9 mouse cellular contexts compared by ENCODE assay signal in genomic region chr2:4562826-4563225, GRCm38 (mm10).
DNase-seq lines count a peak whose midpoint lies in the region; ATAC-seq and TF ChIP-seq lines count a peak whose summit lies in the region.
"Had no signal": no experiment of that assay in that cellular context is flagged by ENCODE, and none has a peak within 500 bp of the region (broad histone marks: within the 10 kb centered on the region; RNA-seq: fewer than 3 reads in every experiment).

No protein-coding gene starts in this region.

- peaks cover 56% of the 10 kb centered on the region for H3K4me1 ChIP-seq in hindbrain, embryonic 10.5 days (replicated peaks)
- H3K4me1 ChIP-seq in hindbrain, postnatal 0 days (ENCODE audit: insufficient read depth, low read length) = peaks cover 21% of the 10 kb centered on the region
- H3K4me1 ChIP-seq in hindbrain, embryonic 13.5 days (replicated peaks) = peaks cover 48% of the 10 kb centered on the region
- peaks cover 53% of the 10 kb centered on the region for H3K4me1 ChIP-seq in midbrain, embryonic 12.5 days

- DNase-seq in hindbrain, embryonic 10.5 days (ENCODE audit: low spot score) = no peak
- no peak for DNase-seq in hindbrain, postnatal 0 days (ENCODE audit: low spot score)
- peak; percentile 34 for DNase-seq in c-Kit-positive CD71-positive TER-119-positive erythroid progenitor cells, embryonic 14.5 days (ENCODE audit: low spot score)
- DNase-seq in cerebellum, adult 9-11 months = no peak
- no peak for DNase-seq in MN1 (ENCODE audit: low spot score)
- no peak for DNase-seq in spleen, postnatal 36 days (ENCODE audit: low spot score in 2 of 2)
- DNase-seq: cerebellum, adult 11 months had no signal

- 67% methylated on average over 5 of the region's 5 CpGs for WGBS in hindbrain, embryonic 10.5 days
- 64% methylated on average over 5 of the region's 5 CpGs for WGBS in hindbrain, postnatal 0 days
- 67% methylated on average over 5 of the region's 5 CpGs for WGBS in hindbrain, embryonic 13.5 days
- 64% methylated on average over 5 of the region's 5 CpGs for WGBS in midbrain, embryonic 12.5 days

- no peak for ATAC-seq in hindbrain, postnatal 0 days
- no peak for ATAC-seq in hindbrain, embryonic 13.5 days (ENCODE audit: low FRiP score)
- no peak for ATAC-seq in midbrain, embryonic 12.5 days (ENCODE audit: low FRiP score, low read depth)

- H3K4me2 ChIP-seq in hindbrain, postnatal 0 days (ENCODE audit: low read depth, low read length) = no peak overlapping the region
- peak overlapping the region; percentile 70 for H3K4me2 ChIP-seq in hindbrain, embryonic 13.5 days
- H3K4me2 ChIP-seq in midbrain, embryonic 12.5 days (replicated peaks) = peak overlapping the region; percentile 59

- H3K9me3 ChIP-seq in hindbrain, embryonic 10.5 days = no peaks in the 10 kb centered on the region
- H3K9me3 ChIP-seq in hindbrain, postnatal 0 days (ENCODE audit: low read length) = no peaks in the 10 kb centered on the region
- no peaks in the 10 kb centered on the region for H3K9me3 ChIP-seq in hindbrain, embryonic 13.5 days
- no peaks in the 10 kb centered on the region for H3K9me3 ChIP-seq in midbrain, embryonic 12.5 days

- no peak overlapping the region for H3K9ac ChIP-seq in hindbrain, postnatal 0 days (replicated peaks; ENCODE audit: low read length)
- H3K9ac ChIP-seq in hindbrain, embryonic 13.5 days = no peak overlapping the region
- 0 out of 2 replicates have a peak overlapping the region, but pooled peaks have one; percentile 11 for H3K9ac ChIP-seq in midbrain, embryonic 12.5 days (replicated peaks)

- peaks cover 68% of the 10 kb centered on the region for H3K36me3 ChIP-seq in hindbrain, embryonic 10.5 days
- H3K36me3 ChIP-seq in hindbrain, postnatal 0 days (ENCODE audit: insufficient read depth, low read length) = peaks cover 12% of the 10 kb centered on the region; the same call in 1 of the 2 replicates
- H3K36me3 ChIP-seq in hindbrain, embryonic 13.5 days = peaks cover 28% of the 10 kb centered on the region
- H3K36me3 ChIP-seq in midbrain, embryonic 12.5 days = peaks cover 29% of the 10 kb centered on the region

- TF ChIP-seq CTCF in hindbrain, postnatal 0 days (IDR thresholded peaks at IDR 0.05; ENCODE audit: low read depth) = no peak

- H3K27me3 ChIP-seq in hindbrain, embryonic 10.5 days (ENCODE audit: insufficient read depth, poor library complexity, severe bottlenecking) = no peaks in the 10 kb centered on the region
- no peaks in the 10 kb centered on the region for H3K27me3 ChIP-seq in hindbrain, postnatal 0 days (ENCODE audit: insufficient read depth, low read length)
- no peaks in the 10 kb centered on the region for H3K27me3 ChIP-seq in hindbrain, embryonic 13.5 days
- no peaks in the 10 kb centered on the region for H3K27me3 ChIP-seq in midbrain, embryonic 12.5 days

- peak overlapping the region; percentile 46 for H3K27ac ChIP-seq in hindbrain, embryonic 10.5 days
- no peak overlapping the region for H3K27ac ChIP-seq in hindbrain, postnatal 0 days
- no peak overlapping the region for H3K27ac ChIP-seq in hindbrain, embryonic 13.5 days
- H3K27ac ChIP-seq in midbrain, embryonic 12.5 days (replicated peaks) = peak overlapping the region; percentile 15; the same call in 1 of the 2 replicates

- H3K4me3 ChIP-seq in hindbrain, embryonic 10.5 days = peak overlapping the region; percentile 56
- H3K4me3 ChIP-seq in hindbrain, postnatal 0 days (ENCODE audit: low read length) = no peak overlapping the region
- no peak overlapping the region for H3K4me3 ChIP-seq in hindbrain, embryonic 13.5 days
- H3K4me3 ChIP-seq in midbrain, embryonic 12.5 days = peak overlapping the region; percentile 41

Comparison
In these comparisons a context has a peak if more than half of its experiments do, and no peak if none do; other contexts are left out.
1. H3K27ac ChIP-seq: peak in hindbrain, embryonic 10.5 days (single experiment) and midbrain, embryonic 12.5 days (single experiment); none in hindbrain, postnatal 0 days (single experiment) and hindbrain, embryonic 13.5 days (single experiment).
2. H3K4me3 ChIP-seq: peak in hindbrain, embryonic 10.5 days (single experiment) and midbrain, embryonic 12.5 days (single experiment); none in hindbrain, postnatal 0 days (single experiment) and hindbrain, embryonic 13.5 days (single experiment).